Mouse (Mus musculus) thymus, adult 2 months (tissue): ENCODE results near the gene Pld3. TPM values are rescaled to one million over a fixed set of nuclear protein-coding genes. Genes with fewer than 3 reads are reported as not detected.

Experiments used
- DNase-seq: peaks from one replicate; pipeline ENCODE4 v3.0.0; 2021
- H3K27ac ChIP-seq: fragments of 200-500 bp; 2 replicates; pipeline ENCODE4 v1.5.1; 2012; ENCODE audit warnings: low read length, control low read depth; ENCODE audit not compliant: control insufficient read depth, insufficient read depth
- H3K27me3 ChIP-seq: fragments of 200-500 bp; 2 replicates; pipeline ENCODE4 v1.6.1; 2012; ENCODE audit warnings: mild to moderate bottlenecking, low read length, moderate library complexity, mixed read lengths; ENCODE audit not compliant: control insufficient read depth, insufficient read depth
- H3K36me3 ChIP-seq: fragments of 200-500 bp; 2 replicates; pipeline ENCODE4 v1.6.1; 2012; ENCODE audit warnings: mild to moderate bottlenecking, low read length, moderate library complexity; ENCODE audit not compliant: control insufficient read depth, insufficient read depth
- H3K4me1 ChIP-seq: fragments of 200-500 bp; replicated peaks from 2 replicates; pipeline ENCODE4 v1.6.1; 2012; ENCODE audit warnings: low read length; ENCODE audit not compliant: control insufficient read depth, insufficient read depth
- H3K4me3 ChIP-seq: fragments of 200-500 bp; 2 replicates; pipeline ENCODE4 v1.5.1; 2012; ENCODE audit warnings: mild to moderate bottlenecking, low read length, control low read depth, moderate library complexity; ENCODE audit not compliant: control insufficient read depth, insufficient read depth
- CTCF ChIP-seq: fragments of 200-500 bp; IDR thresholded peaks from 2 replicates; pipeline ENCODE4 v1.5.1; 2012; ENCODE audit warnings: mild to moderate bottlenecking, control low read depth, low read length, moderate library complexity, borderline replicate concordance; ENCODE audit not compliant: control insufficient read depth, poor library complexity, insufficient read depth; ENCODE audit errors: extremely low read depth
- POLR2A ChIP-seq: fragments of 200-500 bp; IDR thresholded peaks from 2 replicates; pipeline ENCODE4 v1.6.1; 2012; ENCODE audit warnings: mild to moderate bottlenecking, low read length, control low read depth, moderate library complexity; ENCODE audit not compliant: control insufficient read depth, poor library complexity, insufficient read depth; ENCODE audit errors: extremely low read depth
- WGBS: fragments of 180-500 bp; shearing (Covaris S2); methylation state at CpG from one replicate; pipeline ENCODE4 v1.1.7; 2018; 5-methylcytosine and 5-hydroxymethylcytosine counted together
- polyA plus RNA-seq: library from polyadenylated mRNA; depleted of rRNA; stranded (reverse); fragments of >200 nt; gene quantifications from 2 replicates; pipeline ENCODE4 v1.2.3, GENCODE M21; 2012

Gene Pld3
- polyA plus RNA-seq, 1 experiment = 516 TPM

GRCm38 (mm10) chr7:27580380-27581174 lies 27.6 kb upstream of the Pld3 start:
- Histone ChIP-seq H3K27me3 (no peaks in the 10 kb centered on the region), H3K4me3 (no peak overlapping the region), H3K27ac (no peak overlapping the region), H3K4me1 (no peaks in the 10 kb centered on the region), H3K36me3 (peaks cover 31% of the 10 kb centered on the region)
- DNase-seq = no peak
- TF ChIP-seq POLR2A (no peak), CTCF (no peak)
- WGBS = 97% methylated on average over 14 of the region's 14 CpGs

- DNase-seq = no peak
- Histone ChIP-seq H3K4me3 (no peak overlapping the region), H3K4me1 (no peaks in the 10 kb centered on the region), H3K27me3 (no peaks in the 10 kb centered on the region), H3K36me3 (peaks cover 22% of the 10 kb centered on the region), H3K27ac (no peak overlapping the region)
- WGBS = 92% methylated on average over 7 of the region's 7 CpGs
- TF ChIP-seq POLR2A (no peak), CTCF (no peak)
These were observed 25.4 kb upstream of the Pld3 start for GRCm38 (mm10) chr7:27578465-27578864.

- peaks cover 21% of the 10 kb centered on the region for H3K36me3 ChIP-seq
- no peak overlapping the region for H3K27ac ChIP-seq
- no peaks in the 10 kb centered on the region for H3K27me3 ChIP-seq
- H3K4me3 ChIP-seq = no peak overlapping the region
- TF ChIP-seq POLR2A = no peak
- TF ChIP-seq CTCF = no peak
- DNase-seq = no peak
- no peaks in the 10 kb centered on the region for H3K4me1 ChIP-seq
- WGBS = 96% methylated on average over 6 of the region's 6 CpGs
These were observed 24.6 kb upstream of the Pld3 start for GRCm38 (mm10) chr7:27577589-27577988.

GRCm38 (mm10) chr7:27576914-27577313 lies 23.9 kb upstream of the Pld3 start:
- Histone ChIP-seq H3K4me1 (no peaks in the 10 kb centered on the region), H3K27me3 (no peaks in the 10 kb centered on the region), H3K27ac (no peak overlapping the region), H3K4me3 (no peak overlapping the region), H3K36me3 (peaks cover 17% of the 10 kb centered on the region)
- TF ChIP-seq CTCF = peak; percentile 72; the same call in 1 of the 2 replicates
- no peak for TF ChIP-seq POLR2A
- WGBS = 63% methylated on average over 6 of the region's 6 CpGs
- DNase-seq = peak; percentile 61

GRCm38 (mm10) chr7:27574124-27574880 lies 21.3 kb upstream of the Pld3 start:
- DNase-seq = no peak
- Histone ChIP-seq H3K27me3 (no peaks in the 10 kb centered on the region), H3K4me3 (no peak overlapping the region), H3K36me3 (peaks cover 16% of the 10 kb centered on the region), H3K4me1 (no peaks in the 10 kb centered on the region), H3K27ac (no peak overlapping the region)
- 96% methylated on average over 14 of the region's 14 CpGs for WGBS
- TF ChIP-seq POLR2A (no peak), CTCF (no peak)

- Histone ChIP-seq H3K36me3 (peaks cover 18% of the 10 kb centered on the region), H3K27me3 (no peaks in the 10 kb centered on the region), H3K27ac (no peak overlapping the region), H3K4me3 (no peak overlapping the region), H3K4me1 (no peaks in the 10 kb centered on the region)
- TF ChIP-seq CTCF (no peak), POLR2A (no peak)
- no peak for DNase-seq
- WGBS = 96% methylated on average over 4 of the region's 4 CpGs
These were observed 19.1 kb upstream of the Pld3 start for GRCm38 (mm10) chr7:27572133-27572532.
